Mouse (Mus musculus): ENCODE measurements around the gene Pgr. TPM values are rescaled to one million over a fixed set of nuclear protein-coding genes. Genes with fewer than 3 reads are reported as not detected.

The Pgr gene
- total RNA-seq, 1 experiment from 2014 or later: not detected

Other genes with a start within 250 kb of the Pgr start
- not detected in 2 replicates for gene Gm16485, start 72.0 kb downstream of the Pgr start, total RNA-seq (2017)

Data from common myeloid progenitor, adult 5-6 weeks (primary cell).